Mouse (Mus musculus): ENCODE results near the gene Cp.
"Not testable (repeated sequence)": the region's sequence is repeated elsewhere in the genome, so short reads cannot be mapped to it uniquely, and the experiment has no call there.

Gene Cp

DNA sequence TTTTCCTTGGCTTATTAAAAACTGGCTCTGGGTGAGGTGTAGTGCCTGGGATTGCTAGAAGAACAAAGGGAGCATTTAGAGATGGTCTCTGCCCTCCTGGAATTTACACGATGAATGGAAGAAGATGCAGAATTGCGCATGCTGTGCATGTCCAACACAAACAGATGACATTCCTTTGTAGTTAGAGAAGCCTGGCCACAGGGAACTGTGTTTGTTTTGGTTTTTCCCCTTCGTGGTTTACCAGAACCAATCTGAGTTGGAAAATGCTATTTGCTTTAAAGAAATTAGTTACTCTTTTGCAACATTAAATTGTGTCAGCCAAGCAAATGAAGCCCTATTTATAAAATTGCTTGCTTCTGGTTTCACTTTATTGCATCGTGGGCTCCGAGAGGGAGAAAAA lies at the start of gene Cp:
Gene Cp, plus strand, starts transcription at position 170 of the 400 bp plus-strand sequence.
- no peak for DNase-seq

GRCm38 (mm10) chr3:19948552-19948951 lies 8.3 kb upstream of the Cp start:
- no peak for DNase-seq

DNA sequence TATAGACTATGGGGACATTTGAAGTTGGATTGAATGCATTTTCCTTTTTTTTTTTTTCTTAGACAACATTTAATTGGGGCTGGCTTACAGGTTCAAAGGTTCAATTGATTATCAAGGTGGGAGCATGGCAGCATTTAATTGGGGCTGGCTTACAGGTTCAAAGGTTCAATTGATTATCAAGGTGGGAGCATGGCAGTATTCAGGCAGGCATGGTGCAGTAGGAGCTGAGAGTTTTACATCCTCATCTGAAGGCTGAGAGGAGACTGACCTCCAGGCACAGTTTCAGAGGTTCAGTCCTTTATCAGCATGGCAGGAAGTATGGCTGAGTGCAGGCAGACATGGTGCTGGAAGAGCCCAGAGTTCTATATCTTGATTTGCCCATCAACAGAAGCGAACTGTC lies 7.5 kb upstream of the Cp start:
- DNase-seq = not testable (repeated sequence)

- DNase-seq = no peak
Observed at GRCm38 (mm10) chr3:19953425-19953824, 3.4 kb upstream of the Cp start.

- peak; percentile 30 to 45 for DNase-seq
Observed at GRCm38 (mm10) chr3:19953865-19954264, 3.0 kb upstream of the Cp start.

DNA sequence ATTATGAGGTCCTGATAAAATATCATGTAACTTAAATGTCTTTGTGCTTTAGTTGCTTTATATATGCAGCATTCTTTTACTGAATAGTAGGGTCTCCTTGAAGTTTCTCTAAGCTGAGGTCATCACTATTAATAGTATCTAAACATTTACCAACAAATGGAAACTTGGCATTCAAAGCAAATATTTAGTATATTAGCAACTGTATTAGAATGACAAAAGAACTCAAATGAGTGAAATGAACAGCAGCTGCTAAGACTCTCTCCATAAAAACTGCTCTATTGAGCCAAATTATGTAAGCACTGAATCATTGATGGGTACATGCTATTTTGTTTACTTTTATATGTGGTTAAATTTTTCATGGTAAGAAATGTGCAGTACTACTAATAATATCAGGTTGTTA lies 1.2 kb downstream of the Cp start:
- DNase-seq = no peak

DNA sequence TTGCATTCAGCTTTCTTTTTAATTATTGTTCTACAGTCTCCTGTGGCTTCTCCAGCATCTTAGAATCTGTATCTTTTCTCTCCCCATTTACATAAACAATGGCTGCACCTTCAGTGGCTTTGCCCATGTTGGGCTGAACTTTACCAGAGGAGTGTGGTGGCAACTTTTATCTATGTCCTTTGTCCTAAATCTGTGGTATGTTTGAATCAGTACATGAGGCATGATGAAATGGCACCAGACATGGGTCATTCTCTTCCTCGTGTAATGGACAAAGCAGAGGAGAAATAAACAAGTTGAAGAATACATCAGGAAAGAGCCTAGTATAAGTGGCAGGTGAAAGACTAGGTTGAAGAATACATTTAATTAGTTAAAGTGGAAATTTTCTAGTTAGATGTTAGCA lies 2.1 kb downstream of the Cp start:
- DNase-seq = no peak

DNA sequence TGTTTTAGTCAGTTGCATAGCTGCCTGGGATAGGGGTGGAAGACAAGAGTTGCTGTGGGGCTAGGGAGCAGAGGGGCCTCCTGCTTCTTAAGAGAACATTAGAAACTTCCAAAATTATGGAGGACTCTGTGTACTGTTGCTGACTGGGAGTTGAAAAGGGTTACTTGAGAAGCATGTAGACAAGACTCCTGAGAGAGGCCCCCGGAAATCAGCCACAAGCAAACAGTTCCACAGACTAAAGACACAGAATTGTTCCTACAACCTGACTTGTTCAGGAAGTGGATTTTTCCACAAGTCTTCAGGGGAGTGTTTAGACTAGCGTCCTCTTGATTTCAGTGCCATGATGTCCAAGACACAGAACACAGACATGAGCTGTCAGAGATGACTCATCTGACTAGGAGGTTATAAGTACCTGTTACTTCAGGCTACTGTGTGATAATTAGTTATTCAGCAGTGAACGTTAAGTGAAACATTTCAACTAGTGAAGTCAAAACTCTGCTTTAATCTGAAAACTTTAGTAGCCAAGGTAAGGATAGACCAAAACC lies 3.8 kb downstream of the Cp start:
- no peak for DNase-seq

GRCm38 (mm10) chr3:19961341-19961740 lies 4.5 kb downstream of the Cp start:
- no peak for DNase-seq

- no peak for DNase-seq
Observed at GRCm38 (mm10) chr3:19962769-19963513, 6.1 kb downstream of the Cp start.

DNA sequence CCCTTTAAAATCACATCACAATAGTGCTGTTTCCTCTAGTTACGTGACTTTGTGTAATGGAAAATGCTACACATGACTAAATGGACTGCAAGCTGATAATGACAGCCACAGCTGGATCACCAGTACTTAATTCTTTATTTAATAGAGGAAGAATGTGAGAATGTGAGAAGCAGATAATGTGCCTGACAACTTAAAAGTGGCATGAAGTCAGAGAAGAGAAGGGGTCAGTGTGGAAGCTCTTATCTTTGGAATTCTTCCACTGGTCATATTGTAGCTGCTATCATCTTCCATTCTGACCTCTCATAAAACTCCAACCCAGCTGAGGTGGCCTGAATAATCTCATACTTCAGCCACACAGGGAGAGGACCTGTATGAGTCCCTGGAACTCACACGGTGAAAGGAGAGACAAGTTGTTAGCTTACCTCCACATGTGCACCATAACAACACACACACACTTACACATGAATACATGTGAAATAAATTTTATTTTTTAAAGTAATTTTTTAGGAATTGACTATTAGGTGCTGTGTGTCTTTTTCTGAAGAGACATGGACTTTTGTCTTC lies 7.9 kb downstream of the Cp start:
- DNase-seq = no peak

- DNase-seq = no peak
Observed at GRCm38 (mm10) chr3:19965239-19965638, 8.4 kb downstream of the Cp start.

DNA sequence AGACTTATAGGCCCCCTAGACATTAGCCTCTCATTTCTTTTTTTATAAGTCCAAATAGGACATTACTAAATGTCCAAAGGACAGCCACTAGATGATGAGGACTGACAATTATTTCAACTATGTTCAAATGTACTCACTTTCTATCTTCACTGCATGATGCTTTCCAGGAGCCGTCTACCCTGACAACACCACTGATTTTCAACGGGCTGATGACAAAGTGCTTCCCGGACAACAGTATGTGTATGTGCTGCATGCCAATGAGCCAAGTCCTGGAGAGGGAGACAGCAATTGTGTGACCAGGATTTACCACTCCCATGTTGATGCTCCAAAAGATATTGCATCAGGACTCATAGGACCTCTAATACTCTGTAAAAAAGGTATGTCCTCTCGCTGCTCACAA lies 9.2 kb downstream of the Cp start:
- no peak for DNase-seq

GRCm38 (mm10) chr3:19978474-19978873 lies 21.6 kb downstream of the Cp start:
- peak; percentile 18 to 34 for DNase-seq

- DNase-seq = no peak
Observed at GRCm38 (mm10) chr3:19981156-19981555, 24.3 kb downstream of the Cp start.

DNA sequence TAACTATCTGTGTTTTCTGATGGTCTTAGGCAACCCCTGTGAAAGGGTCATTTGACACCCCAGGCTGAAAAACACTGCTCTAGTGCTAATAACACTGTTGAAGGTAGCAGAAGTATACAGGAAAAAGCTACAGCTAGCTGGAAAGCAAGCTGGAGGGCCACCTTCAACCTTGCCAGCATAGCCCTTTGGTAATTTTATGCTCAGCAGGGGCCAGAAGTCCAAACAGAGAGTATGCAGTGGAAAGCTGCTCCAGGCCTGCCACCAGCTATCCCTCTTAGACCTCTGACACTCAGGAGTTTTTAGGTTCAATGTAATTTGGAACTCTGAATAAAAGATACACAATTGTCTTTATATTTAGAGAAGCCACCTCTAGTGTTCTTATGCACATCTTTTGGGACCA lies 26.0 kb downstream of the Cp start:
- no peak for DNase-seq

DNA sequence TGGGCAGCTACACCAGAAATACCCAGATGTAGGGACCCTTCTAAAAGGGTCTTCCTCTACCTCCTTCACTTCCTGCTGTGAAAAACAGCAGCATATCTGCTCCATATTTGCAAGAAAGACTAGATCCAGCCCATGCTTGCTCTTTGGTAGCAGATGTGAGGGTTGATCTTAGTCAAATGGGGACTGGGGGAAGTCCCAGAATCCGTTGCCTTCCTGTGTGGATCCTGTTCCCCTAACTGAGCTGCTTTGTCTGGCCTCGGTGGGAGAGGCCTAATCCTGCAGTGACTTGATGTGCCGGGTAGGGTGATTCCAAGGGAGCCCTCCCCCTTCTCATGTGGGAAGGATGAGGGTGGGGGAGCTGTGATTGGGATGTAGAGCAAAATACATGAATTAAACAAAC lies 29.3 kb downstream of the Cp start:
- DNase-seq = no peak

GRCm38 (mm10) chr3:19990031-19990430 lies 33.2 kb downstream of the Cp start:
- no peak for DNase-seq

DNA sequence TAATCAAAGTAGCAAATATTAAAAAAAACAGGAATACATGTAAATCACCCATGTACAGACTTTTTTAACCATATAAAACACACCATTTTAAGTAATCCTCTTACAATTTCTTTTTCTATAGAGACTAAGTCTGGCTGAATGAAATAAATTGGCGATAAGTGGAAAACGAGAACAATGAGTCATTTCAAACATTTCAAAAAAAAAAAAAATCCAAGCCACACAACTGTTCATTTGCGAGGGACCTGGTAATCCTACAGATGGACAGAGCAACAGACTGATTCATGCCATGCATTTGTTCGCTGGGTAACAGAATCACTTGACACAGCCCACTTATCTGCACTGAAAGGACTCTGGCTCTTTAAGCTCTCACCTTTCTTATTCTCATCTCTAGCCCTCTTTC lies 35.5 kb downstream of the Cp start:
- DNase-seq = no peak

DNA sequence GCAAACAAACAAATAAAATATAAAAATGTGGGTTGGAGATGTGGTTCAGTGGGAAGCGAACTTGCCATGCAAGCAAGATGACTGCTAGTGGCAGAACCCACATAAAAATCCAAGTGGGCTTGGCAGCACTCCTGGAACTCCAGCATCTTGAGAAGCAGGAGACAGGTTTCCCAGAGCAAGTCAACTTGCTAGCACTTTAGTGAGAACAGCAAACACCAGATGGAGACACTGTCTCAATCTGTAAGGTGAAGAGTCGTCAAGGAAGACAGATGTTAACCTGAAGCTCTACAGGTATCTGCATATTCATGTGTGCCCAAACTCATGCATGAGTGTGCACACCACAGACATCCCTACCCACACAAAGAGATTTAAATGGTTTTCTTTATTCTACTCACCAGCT lies 42.7 kb downstream of the Cp start:
- DNase-seq = no peak

- DNase-seq = no peak
Observed at GRCm38 (mm10) chr3:20000806-20001205, 44.0 kb downstream of the Cp start.

- DNase-seq = peak in 1 of 2 experiments; percentile 12
Observed at GRCm38 (mm10) chr3:20002786-20003185, 45.9 kb downstream of the Cp start.

- DNase-seq = no peak
Observed at GRCm38 (mm10) chr3:20004422-20004821, 47.6 kb downstream of the Cp start.

DNA sequence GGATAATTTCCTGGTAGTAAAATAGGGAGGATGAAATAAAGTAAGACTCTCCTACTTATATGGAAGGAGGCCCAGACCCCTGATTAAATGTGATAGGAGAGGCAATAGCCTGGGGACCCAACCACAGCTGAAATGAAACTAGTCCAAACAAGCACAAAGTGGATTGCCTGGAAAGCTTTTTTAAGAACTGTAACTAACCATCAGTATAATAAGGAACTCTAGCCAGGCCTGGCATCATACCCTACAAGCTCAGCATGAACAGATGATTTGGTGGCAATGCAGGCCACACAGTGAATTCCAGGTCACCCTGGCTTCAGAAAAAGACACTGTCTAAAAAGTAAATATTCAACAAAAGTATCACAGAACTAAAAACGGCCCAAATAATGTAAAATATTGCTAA lies 48.8 kb downstream of the Cp start:
- no peak for DNase-seq

- DNase-seq = no peak
Observed at GRCm38 (mm10) chr3:20007275-20007674, 50.4 kb downstream of the Cp start.

Measured in kidney, postnatal 4 days (tissue).